Mouse (Mus musculus) ES-Bruce4 (cell line): ENCODE data around the gene Fpgs.

ENCODE experiments used
- CTCF ChIP-seq: IDR thresholded peaks from one replicate; pipeline ENCODE4 v1.8.1; 2011; ENCODE audit warnings: low read depth, low read length
- EP300 ChIP-seq: IDR thresholded peaks from 2 replicates; pipeline ENCODE4 v1.6.1; 2011; ENCODE audit warnings: low read depth, low read length; ENCODE audit not compliant: insufficient read depth
- POLR2A ChIP-seq: IDR thresholded peaks from one replicate; pipeline ENCODE4 v1.8.1; 2011; ENCODE audit warnings: low read length; ENCODE audit not compliant: insufficient read depth

- no peak for TF ChIP-seq POLR2A
- TF ChIP-seq CTCF: no peak
- no peak for TF ChIP-seq EP300
Observed at GRCm38 (mm10) chr2:32671907-32672595, 31.9 kb downstream of the Fpgs start.
